Mouse (Mus musculus) WW6 (cell line): ENCODE data around the gene Zfp988.
"Not testable (repeated sequence)": the region's sequence is repeated elsewhere in the genome, so short reads cannot be mapped to it uniquely, and the experiment has no call there.

Experiments used
- DNase-seq: peaks from one replicate; pipeline ENCODE4 v3.0.0-alpha.2; 2013; ENCODE audit warnings: low read depth, low spot score

Gene Zfp988

GRCm38 (mm10) chr4:147305436-147305835, at the start of gene Zfp988:
TSS of gene Zfp988 (plus strand) at chr4:147305674.
- DNase-seq, result not testable (repeated sequence)

- not testable (repeated sequence) for DNase-seq
Measured at GRCm38 (mm10) chr4:147262708-147263107, 42.8 kb upstream of the Zfp988 start.

GRCm38 (mm10) chr4:147267302-147267701, 38.2 kb upstream of the Zfp988 start:
- DNase-seq, result not testable (repeated sequence)

- not testable (repeated sequence) for DNase-seq
Measured at GRCm38 (mm10) chr4:147268735-147269134, 36.7 kb upstream of the Zfp988 start.

GRCm38 (mm10) chr4:147270026-147270425, 35.4 kb upstream of the Zfp988 start:
- not testable (repeated sequence) for DNase-seq

GRCm38 (mm10) chr4:147271601-147272000, 33.9 kb upstream of the Zfp988 start:
- DNase-seq, result not testable (repeated sequence)

GRCm38 (mm10) chr4:147275021-147275772, 30.3 kb upstream of the Zfp988 start:
- DNase-seq, result peak; percentile 93

- not testable (repeated sequence) for DNase-seq
Measured at GRCm38 (mm10) chr4:147275773-147276140, 29.7 kb upstream of the Zfp988 start.

GRCm38 (mm10) chr4:147280406-147280805, 25.1 kb upstream of the Zfp988 start:
- DNase-seq, result not testable (repeated sequence)

- DNase-seq, result not testable (repeated sequence)
Measured at GRCm38 (mm10) chr4:147298585-147298984, 6.9 kb upstream of the Zfp988 start.

GRCm38 (mm10) chr4:147302375-147302774, 3.1 kb upstream of the Zfp988 start:
- not testable (repeated sequence) for DNase-seq

- DNase-seq, result not testable (repeated sequence)
Measured at GRCm38 (mm10) chr4:147335036-147335690, 29.7 kb downstream of the Zfp988 start.

GRCm38 (mm10) chr4:147335691-147336367, 30.4 kb downstream of the Zfp988 start:
- not testable (repeated sequence) for DNase-seq

- DNase-seq, result not testable (repeated sequence)
Measured at GRCm38 (mm10) chr4:147336368-147337195, 31.1 kb downstream of the Zfp988 start.

- not testable (repeated sequence) for DNase-seq
Measured at GRCm38 (mm10) chr4:147337520-147337919, 32.0 kb downstream of the Zfp988 start.

GRCm38 (mm10) chr4:147338032-147338610, 32.6 kb downstream of the Zfp988 start:
- no peak for DNase-seq

- DNase-seq, result not testable (repeated sequence)
Measured at GRCm38 (mm10) chr4:147338706-147339105, 33.2 kb downstream of the Zfp988 start.

GRCm38 (mm10) chr4:147339601-147340219, 34.2 kb downstream of the Zfp988 start:
- not testable (repeated sequence) for DNase-seq

- not testable (repeated sequence) for DNase-seq
Measured at GRCm38 (mm10) chr4:147340236-147340635, 34.8 kb downstream of the Zfp988 start.

- not testable (repeated sequence) for DNase-seq
Measured at GRCm38 (mm10) chr4:147340876-147341275, 35.4 kb downstream of the Zfp988 start.
